ENCODE assay signal across 9 mouse cellular contexts in the genomic region with DNA sequence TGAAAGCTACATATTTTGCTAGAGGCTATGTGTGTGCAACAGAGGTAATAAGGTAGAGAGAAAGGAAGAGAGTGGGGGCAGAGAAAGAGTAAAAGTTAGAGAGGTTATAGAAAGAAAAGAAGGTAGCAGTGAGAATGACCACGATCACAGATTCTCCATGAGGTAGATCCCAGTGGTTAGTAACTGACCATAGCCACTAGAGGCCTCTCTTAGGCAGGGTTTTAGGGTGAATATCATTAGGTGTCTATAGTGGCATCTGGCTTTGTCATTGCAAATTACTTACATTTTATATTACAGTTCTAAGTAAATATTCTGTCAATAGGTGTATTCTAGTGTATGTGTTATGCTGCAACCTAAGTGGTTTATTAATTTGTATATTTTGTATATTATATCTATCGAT.
DNase-seq lines count a peak whose midpoint lies in the region; ATAC-seq and TF ChIP-seq lines count a peak whose summit lies in the region.
"Had no signal": no experiment of that assay in that cellular context is flagged by ENCODE, and none has a peak within 500 bp of the region (broad histone marks: within the 10 kb centered on the region; RNA-seq: fewer than 3 reads in every experiment).

No protein-coding gene starts in this region.

- intact Hi-C loops in gastrocnemius, postnatal 36 days (cut with DNase I), result no loop called here

- H3K27ac ChIP-seq in cerebellum, adult 2 months (ENCODE audit: insufficient read depth, low read length), result no peak overlapping the region
- no peak overlapping the region for H3K27ac ChIP-seq in liver, adult 2 months (replicated peaks; ENCODE audit: insufficient read depth, low read depth, low read length)
- no peak overlapping the region for H3K27ac ChIP-seq in liver, embryonic 12.5 days
- no peak overlapping the region for H3K27ac ChIP-seq in forebrain, embryonic 16.5 days (ENCODE audit: low read length)
- H3K27ac ChIP-seq in midbrain, embryonic 16.5 days (ENCODE audit: low read length), result no peak overlapping the region
- H3K27ac ChIP-seq: lung, embryonic 15.5 days had no signal

- no peak for ATAC-seq in liver, embryonic 12.5 days
- ATAC-seq in forebrain, embryonic 16.5 days, result peak; percentile 75
- peak; percentile 75; the same call in 1 of the 2 replicates for ATAC-seq in midbrain, embryonic 16.5 days

- TF ChIP-seq CTCF in cerebellum, adult 2 months (IDR thresholded peaks at IDR 0.05; ENCODE audit: borderline replicate concordance, insufficient read depth, low read depth, low read length), result peak; percentile 41; the same call in 1 of the 2 replicates
- 0 out of 2 replicates have a peak, but pooled peaks have one; percentile 18 for TF ChIP-seq CTCF in liver, adult 2 months (IDR thresholded peaks at IDR 0.05; ENCODE audit: low read depth, low read length)

- 55% methylated on average over 2 of the region's 2 CpGs for WGBS in cerebellum, adult 2 months
- 67% methylated on average over 2 of the region's 2 CpGs for WGBS in liver, adult 2 months
- WGBS in liver, embryonic 12.5 days (ENCODE audit: insufficient replicate concordance), result 53% methylated on average over 2 of the region's 2 CpGs
- 60% methylated on average over 2 of the region's 2 CpGs for WGBS in forebrain, embryonic 16.5 days
- WGBS in midbrain, embryonic 16.5 days, result 63% methylated on average over 2 of the region's 2 CpGs

- no peak overlapping the region for H3K9ac ChIP-seq in liver, adult 2 months (ENCODE audit: low read depth, low read length)
- H3K9ac ChIP-seq in liver, embryonic 12.5 days, result no peak overlapping the region
- H3K9ac ChIP-seq in forebrain, embryonic 16.5 days (replicated peaks; ENCODE audit: low read depth, low read length), result no peak overlapping the region
- H3K9ac ChIP-seq in midbrain, embryonic 16.5 days (ENCODE audit: low read depth, low read length), result no peak overlapping the region
- H3K9ac ChIP-seq: lung, embryonic 15.5 days had no signal

- peaks cover 24% of the 10 kb centered on the region for H3K36me3 ChIP-seq in liver, adult 2 months (ENCODE audit: control insufficient read depth, insufficient read depth, low read length)
- no peaks in the 10 kb centered on the region for H3K36me3 ChIP-seq in liver, embryonic 12.5 days
- no peaks in the 10 kb centered on the region for H3K36me3 ChIP-seq in forebrain, embryonic 16.5 days (ENCODE audit: control insufficient read depth, insufficient read depth)
- no peaks in the 10 kb centered on the region for H3K36me3 ChIP-seq in midbrain, embryonic 16.5 days (ENCODE audit: control insufficient read depth, insufficient read depth, low read length)
- H3K36me3 ChIP-seq: lung, embryonic 15.5 days had no signal

- no peak overlapping the region for H3K4me2 ChIP-seq in liver, embryonic 12.5 days
- no peak overlapping the region for H3K4me2 ChIP-seq in forebrain, embryonic 16.5 days (ENCODE audit: low read length)
- no peak overlapping the region for H3K4me2 ChIP-seq in midbrain, embryonic 16.5 days (ENCODE audit: low read length)
- H3K4me2 ChIP-seq: lung, embryonic 15.5 days had no signal

- no peaks in the 10 kb centered on the region for H3K9me3 ChIP-seq in liver, embryonic 12.5 days (replicated peaks)
- H3K9me3 ChIP-seq in forebrain, embryonic 16.5 days (ENCODE audit: control insufficient read depth, low read length), result no peaks in the 10 kb centered on the region
- no peaks in the 10 kb centered on the region for H3K9me3 ChIP-seq in midbrain, embryonic 16.5 days (replicated peaks; ENCODE audit: control insufficient read depth, low read length, poor library complexity, severe bottlenecking)
- H3K9me3 ChIP-seq: lung, embryonic 15.5 days had no signal

- no peaks in the 10 kb centered on the region for H3K27me3 ChIP-seq in cerebellum, adult 2 months (ENCODE audit: control insufficient read depth, insufficient read depth, low read length)
- no peaks in the 10 kb centered on the region for H3K27me3 ChIP-seq in liver, adult 2 months (ENCODE audit: control insufficient read depth, insufficient read depth, low read length)
- no peaks in the 10 kb centered on the region for H3K27me3 ChIP-seq in liver, embryonic 12.5 days (replicated peaks)
- H3K27me3 ChIP-seq in forebrain, embryonic 16.5 days (replicated peaks; ENCODE audit: control insufficient read depth, insufficient read depth, low read length), result no peaks in the 10 kb centered on the region
- H3K27me3 ChIP-seq in midbrain, embryonic 16.5 days (ENCODE audit: control insufficient read depth, insufficient read depth, low read depth, low read length), result no peaks in the 10 kb centered on the region
- H3K27me3 ChIP-seq: lung, embryonic 15.5 days had no signal

- no peak for TF ChIP-seq POLR2A in cerebellum, adult 2 months (IDR thresholded peaks at IDR 0.05; ENCODE audit: borderline replicate concordance, insufficient read depth, low read length)
- TF ChIP-seq POLR2A in liver, adult 2 months (IDR thresholded peaks at IDR 0.05; ENCODE audit: extremely low read depth, insufficient read depth, low read length), result no peak

- H3K79me2 ChIP-seq in liver, adult 2 months (ENCODE audit: control insufficient read depth, insufficient read depth, low read length), result peaks cover 5% of the 10 kb centered on the region; the same call in 1 of the 2 replicates

- no peaks in the 10 kb centered on the region for H3K4me1 ChIP-seq in cerebellum, adult 2 months (ENCODE audit: control insufficient read depth, insufficient read depth, low read length)
- no peaks in the 10 kb centered on the region for H3K4me1 ChIP-seq in liver, adult 2 months (ENCODE audit: control insufficient read depth, insufficient read depth, low read length)
- no peaks in the 10 kb centered on the region for H3K4me1 ChIP-seq in liver, embryonic 12.5 days
- H3K4me1 ChIP-seq in forebrain, embryonic 16.5 days (replicated peaks; ENCODE audit: control insufficient read depth, insufficient read depth, low read length), result no peaks in the 10 kb centered on the region
- H3K4me1 ChIP-seq in midbrain, embryonic 16.5 days (ENCODE audit: control insufficient read depth, insufficient read depth, low read length), result no peaks in the 10 kb centered on the region
- H3K4me1 ChIP-seq: lung, embryonic 15.5 days had no signal

- no peak overlapping the region for H3K4me3 ChIP-seq in cerebellum, adult 2 months (replicated peaks; ENCODE audit: insufficient read depth, low read depth, low read length)
- no peak overlapping the region for H3K4me3 ChIP-seq in liver, adult 2 months (ENCODE audit: insufficient read depth, low read depth, low read length)
- H3K4me3 ChIP-seq in liver, embryonic 12.5 days, result no peak overlapping the region
- no peak overlapping the region for H3K4me3 ChIP-seq in forebrain, embryonic 16.5 days (replicated peaks; ENCODE audit: low read length)
- no peak overlapping the region for H3K4me3 ChIP-seq in midbrain, embryonic 16.5 days (ENCODE audit: low read depth, low read length)
- H3K4me3 ChIP-seq: lung, embryonic 15.5 days had no signal

- DNase-seq in cerebellum, adult 2 months, result peak in 1 of 2 experiments; percentile 30
- DNase-seq in cerebellum, adult 8-10 months, result no peak
- no peak for DNase-seq in liver, adult 2 months (ENCODE audit: extremely low read depth, low read depth, low spot score)
- DNase-seq in gastrocnemius, postnatal 36 days, result no peak
- DNase-seq in spleen, adult 12 weeks (ENCODE audit: low spot score), result no peak
